Mouse (Mus musculus): ENCODE results near the gene Gtf2ird2. TPM values are rescaled to one million over a fixed set of nuclear protein-coding genes. Genes with fewer than 3 reads are reported as not detected.
A peak's percentile ranks its signal among the peaks of the same experiment; 100 is the strongest.

Gene Gtf2ird2
- polyA plus RNA-seq, 1 experiment = not detected

DNA sequence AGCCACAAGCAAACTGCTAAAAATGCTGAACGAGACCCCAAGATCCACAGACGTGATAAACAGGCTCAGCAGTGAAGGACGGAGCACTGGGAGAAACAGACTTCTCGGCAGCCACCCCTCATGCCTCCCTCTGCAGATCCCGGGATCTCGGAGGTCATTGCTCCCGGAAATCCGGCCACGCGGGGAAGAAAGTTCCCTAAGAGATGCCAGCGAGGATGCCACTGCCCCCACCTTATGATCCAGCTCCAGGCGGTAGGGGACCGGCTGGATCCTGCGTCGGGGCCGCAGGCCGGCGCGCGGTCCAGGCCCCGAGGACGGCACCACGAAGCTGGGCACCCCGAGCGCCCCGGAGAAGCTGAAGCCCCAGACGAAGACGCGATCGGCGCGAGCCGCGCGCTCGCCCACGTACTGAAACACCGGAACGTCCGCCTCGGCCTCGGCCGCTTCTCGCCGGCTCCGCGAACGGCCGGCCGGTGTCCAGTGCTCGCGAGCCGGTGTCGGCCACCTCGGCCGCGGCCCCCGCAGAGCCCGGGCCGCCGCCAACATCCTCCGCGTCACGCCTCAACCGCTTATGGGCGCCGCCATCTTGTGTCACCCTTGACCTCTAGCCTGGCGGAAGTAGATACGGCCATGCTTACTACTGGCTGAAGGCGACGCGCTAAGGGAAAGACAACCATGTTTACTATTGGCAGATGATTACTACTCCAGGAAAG is 7.5 kb upstream of the Gtf2ird2 start, which contains the start of gene Rcc1l:
Gene Rcc1l, minus strand, starts transcription at position 606 of the 713 bp plus-strand sequence.
- Histone ChIP-seq H3K4me1 (ENCODE audit: control insufficient read depth, insufficient read depth, low read length) (peaks cover 7% of the 10 kb centered on the region), H3K27ac (ENCODE audit: insufficient read depth, low read depth, low read length) (peak within 1 kb of the TSS; percentile 38; the same call in 1 of the 2 replicates), H3K4me3 (ENCODE audit: insufficient read depth, low read depth, low read length) (peak within 1 kb of the TSS; percentile 90)
- WGBS = under 1% methylated on average over 72 of the region's 72 CpGs
- TF ChIP-seq CTCF (IDR thresholded peaks at IDR 0.05; ENCODE audit: insufficient read depth, low read depth, low read length) (no peak), POLR2A (IDR thresholded peaks at IDR 0.05; ENCODE audit: insufficient read depth, low read depth, low read length) (peak; percentile 53; the same call in 1 of the 2 replicates)

DNA sequence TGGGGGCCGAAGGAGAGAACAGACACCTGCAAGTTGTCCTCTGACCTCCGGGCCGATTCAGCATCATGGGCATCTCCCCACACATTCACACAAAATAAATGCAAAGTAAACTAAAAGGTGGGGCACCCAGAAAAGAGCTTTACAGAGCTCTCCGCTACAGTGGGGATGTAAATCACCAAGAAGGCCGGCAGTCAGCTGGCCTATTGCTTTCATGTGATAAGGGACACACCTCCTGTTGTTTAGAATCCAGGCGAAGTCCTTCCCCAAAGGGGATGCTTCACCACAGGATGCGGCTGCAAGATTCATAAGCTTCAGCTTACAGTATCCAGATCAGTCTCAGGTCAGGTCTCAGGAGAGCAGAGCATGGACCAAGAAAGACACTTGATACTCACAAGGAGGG is 5.3 kb upstream of the Gtf2ird2 start:
- H3K4me1 ChIP-seq (ENCODE audit: control insufficient read depth, insufficient read depth, low read length) = peaks cover 12% of the 10 kb centered on the region
- H3K4me3 ChIP-seq (ENCODE audit: insufficient read depth, low read depth, low read length) = no peak overlapping the region
- H3K27ac ChIP-seq (ENCODE audit: insufficient read depth, low read depth, low read length) = no peak overlapping the region
- WGBS = 87% methylated on average over 7 of the region's 7 CpGs
- TF ChIP-seq POLR2A (IDR thresholded peaks at IDR 0.05; ENCODE audit: insufficient read depth, low read depth, low read length) (no peak), CTCF (IDR thresholded peaks at IDR 0.05; ENCODE audit: insufficient read depth, low read depth, low read length) (no peak)

DNA sequence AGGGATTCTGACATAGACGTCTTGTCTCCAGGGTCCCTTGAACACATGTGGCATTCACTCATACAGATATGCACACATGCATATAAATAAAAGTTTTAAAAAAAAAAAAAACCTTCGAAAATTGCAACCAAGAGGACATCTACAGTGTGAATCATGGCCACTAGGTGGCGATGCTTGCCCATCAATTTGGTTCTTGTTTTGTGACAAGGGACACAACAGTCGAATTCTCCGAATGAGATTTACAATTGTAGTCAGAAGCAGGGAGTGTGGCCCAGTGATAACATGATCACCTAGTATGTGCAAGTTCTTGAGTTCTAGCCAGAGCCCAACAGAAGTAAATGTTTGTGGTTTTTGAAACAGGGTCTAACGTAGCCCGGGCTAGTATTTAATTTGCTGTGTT is 3.9 kb upstream of the Gtf2ird2 start:
- 19% methylated on average over 7 of the region's 7 CpGs for WGBS
- no peak for TF ChIP-seq CTCF (IDR thresholded peaks at IDR 0.05; ENCODE audit: insufficient read depth, low read depth, low read length)
- TF ChIP-seq POLR2A (IDR thresholded peaks at IDR 0.05; ENCODE audit: insufficient read depth, low read depth, low read length) = no peak
- Histone ChIP-seq H3K4me3 (ENCODE audit: insufficient read depth, low read depth, low read length) (no peak overlapping the region), H3K27ac (ENCODE audit: insufficient read depth, low read depth, low read length) (no peak overlapping the region), H3K4me1 (ENCODE audit: control insufficient read depth, insufficient read depth, low read length) (peaks cover 15% of the 10 kb centered on the region)

DNA sequence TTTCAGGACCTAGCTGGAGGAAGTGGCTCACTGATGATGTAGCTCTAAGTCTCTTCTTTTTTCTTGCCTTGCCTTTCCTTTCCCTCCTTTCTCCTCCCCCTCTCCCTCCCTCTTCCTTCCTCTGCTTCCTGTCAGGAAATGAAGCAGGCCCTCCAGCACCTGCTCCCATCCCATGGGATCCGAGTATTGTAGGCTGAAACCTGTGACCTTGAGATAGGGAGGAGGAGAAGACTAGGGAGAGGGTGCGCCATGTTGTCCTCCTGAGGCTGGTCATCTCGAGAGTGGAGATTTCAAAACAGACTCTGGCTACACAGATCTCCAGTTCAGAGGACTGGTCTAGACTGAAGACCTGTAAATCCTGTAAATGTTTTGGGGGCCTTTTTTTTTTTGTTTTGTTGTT is 1.6 kb upstream of the Gtf2ird2 start:
- no peak for TF ChIP-seq POLR2A (IDR thresholded peaks at IDR 0.05; ENCODE audit: insufficient read depth, low read depth, low read length)
- TF ChIP-seq CTCF (IDR thresholded peaks at IDR 0.05; ENCODE audit: insufficient read depth, low read depth, low read length) = no peak
- Histone ChIP-seq H3K4me3 (ENCODE audit: insufficient read depth, low read depth, low read length) (no peak overlapping the region), H3K4me1 (ENCODE audit: control insufficient read depth, insufficient read depth, low read length) (peaks cover 16% of the 10 kb centered on the region), H3K27ac (ENCODE audit: insufficient read depth, low read depth, low read length) (no peak overlapping the region)
- WGBS = 64% methylated on average over 3 of the region's 3 CpGs

DNA sequence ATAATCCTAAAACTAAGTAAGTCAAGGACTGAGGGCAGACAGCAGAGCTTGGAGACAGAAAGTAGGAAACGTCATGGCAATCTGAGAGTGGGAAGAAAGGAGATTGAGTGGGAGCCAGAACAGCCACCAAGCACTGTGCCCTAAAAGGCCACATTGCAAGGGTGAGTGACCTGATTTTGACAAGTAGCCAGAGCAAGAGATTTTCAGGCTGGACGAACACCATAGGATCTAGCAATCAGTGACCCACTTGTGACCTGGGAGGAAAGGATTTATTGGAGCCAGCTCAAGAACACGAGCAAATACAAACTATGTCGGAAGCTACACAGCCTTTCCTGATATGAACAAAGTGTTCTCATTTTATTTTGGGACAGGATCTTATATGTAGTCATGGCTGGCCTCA is 1.1 kb upstream of the Gtf2ird2 start:
- H3K27ac ChIP-seq (ENCODE audit: insufficient read depth, low read depth, low read length) = peak overlapping the region; percentile 36; the same call in 1 of the 2 replicates
- TF ChIP-seq POLR2A (IDR thresholded peaks at IDR 0.05; ENCODE audit: insufficient read depth, low read depth, low read length) = no peak
- no peak for TF ChIP-seq CTCF (IDR thresholded peaks at IDR 0.05; ENCODE audit: insufficient read depth, low read depth, low read length)
- H3K4me1 ChIP-seq (ENCODE audit: control insufficient read depth, insufficient read depth, low read length) = peaks cover 16% of the 10 kb centered on the region
- no peak overlapping the region for H3K4me3 ChIP-seq (ENCODE audit: insufficient read depth, low read depth, low read length)
- WGBS = 41% methylated on average over 4 of the region's 4 CpGs

DNA sequence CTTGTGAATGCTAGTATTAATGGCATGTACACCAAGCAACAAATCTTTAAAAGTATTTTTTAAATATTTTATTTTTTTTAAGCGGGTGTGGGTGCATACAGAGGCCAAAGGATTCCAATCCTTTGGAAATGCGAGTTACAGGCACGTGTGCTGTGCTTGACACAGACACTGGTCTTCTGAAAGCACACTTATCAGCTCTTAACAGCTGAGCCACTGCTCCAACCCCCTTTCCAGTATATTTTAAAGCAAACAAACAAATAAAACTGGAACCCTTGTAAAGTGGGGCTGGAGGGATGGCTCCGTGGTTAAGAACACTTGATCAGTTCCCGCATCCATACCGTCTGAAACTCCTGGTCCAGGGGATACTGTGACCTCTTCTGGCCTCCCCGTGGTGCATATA is 657 bp upstream of the Gtf2ird2 start:
- peak overlapping the region; percentile 80 for H3K27ac ChIP-seq (ENCODE audit: insufficient read depth, low read depth, low read length)

DNA sequence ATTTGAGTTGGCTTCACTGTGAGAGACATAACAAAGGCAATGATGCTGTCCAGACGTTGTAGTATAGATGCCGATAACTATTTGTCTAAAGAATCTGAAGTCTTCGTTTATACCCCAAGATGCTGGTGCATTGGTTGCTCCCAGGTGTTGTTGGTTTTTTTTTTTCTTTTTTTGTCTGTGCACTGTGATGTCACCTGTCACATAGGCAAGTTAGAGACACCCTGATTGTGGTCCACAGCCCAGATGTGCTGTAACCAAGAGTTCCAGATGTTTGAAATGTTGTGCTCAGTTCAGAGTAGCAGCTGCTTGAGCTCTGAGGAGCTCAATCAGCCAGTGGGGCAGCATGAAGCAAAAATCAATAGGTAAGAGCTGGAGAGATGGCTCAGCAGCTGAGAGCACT is 2.2 kb downstream of the Gtf2ird2 start:
- WGBS = 72% methylated on average over 3 of the region's 3 CpGs
- Histone ChIP-seq H3K4me3 (ENCODE audit: insufficient read depth, low read depth, low read length) (no peak overlapping the region), H3K4me1 (ENCODE audit: control insufficient read depth, insufficient read depth, low read length) (peaks cover 26% of the 10 kb centered on the region), H3K27ac (ENCODE audit: insufficient read depth, low read depth, low read length) (peak overlapping the region; percentile 82; the same call in 1 of the 2 replicates)
- TF ChIP-seq POLR2A (IDR thresholded peaks at IDR 0.05; ENCODE audit: insufficient read depth, low read depth, low read length) = no peak
- no peak for TF ChIP-seq CTCF (IDR thresholded peaks at IDR 0.05; ENCODE audit: insufficient read depth, low read depth, low read length)

More for the DNA sequence above, 657 bp upstream of the Gtf2ird2 start:
- Histone ChIP-seq H3K4me3 (ENCODE audit: insufficient read depth, low read depth, low read length) (peak overlapping the region; percentile 75), H3K4me1 (ENCODE audit: control insufficient read depth, insufficient read depth, low read length) (peaks cover 19% of the 10 kb centered on the region)
- WGBS = 45% methylated on average over 7 of the region's 7 CpGs
- TF ChIP-seq POLR2A (IDR thresholded peaks at IDR 0.05; ENCODE audit: insufficient read depth, low read depth, low read length) = no peak
- TF ChIP-seq CTCF (IDR thresholded peaks at IDR 0.05; ENCODE audit: insufficient read depth, low read depth, low read length) = no peak

DNA sequence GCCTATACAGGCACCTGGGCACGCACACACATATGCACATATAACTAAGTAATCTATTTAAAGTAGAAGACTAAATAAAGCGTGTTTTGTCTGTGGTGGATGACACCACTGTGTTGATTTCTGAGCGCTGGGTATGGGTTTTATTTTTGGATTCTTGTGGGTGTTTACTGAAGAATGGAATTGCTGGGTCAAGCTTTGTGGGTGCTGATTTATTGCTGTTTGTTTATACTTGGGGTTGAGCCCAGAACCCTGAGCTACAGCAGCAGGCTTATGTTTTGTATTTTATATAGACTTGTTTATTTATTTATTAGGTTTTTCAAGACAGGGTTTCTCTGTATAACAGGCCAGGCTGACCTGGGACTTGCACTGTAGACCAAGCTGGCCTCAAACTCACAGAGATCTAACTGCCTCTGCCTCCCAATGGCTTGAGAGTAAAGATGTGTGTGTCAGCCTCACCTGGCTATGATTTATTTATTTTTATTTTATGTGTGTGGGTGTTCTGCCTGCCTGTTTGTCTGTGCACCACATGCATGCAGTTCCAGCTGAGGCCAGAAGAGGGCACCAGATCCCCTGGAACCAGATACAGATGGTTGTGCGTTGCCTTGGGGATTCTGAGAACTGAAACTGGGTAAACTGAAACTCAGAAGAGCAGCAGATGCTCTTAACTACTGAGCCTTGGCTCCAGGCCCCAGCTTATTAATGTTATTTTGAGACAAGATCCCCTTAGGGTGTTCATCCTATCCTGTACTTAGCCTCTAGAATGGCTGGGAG is 3.3 kb downstream of the Gtf2ird2 start:
- no peak for TF ChIP-seq POLR2A (IDR thresholded peaks at IDR 0.05; ENCODE audit: insufficient read depth, low read depth, low read length)
- peak; percentile 78 for TF ChIP-seq CTCF (IDR thresholded peaks at IDR 0.05; ENCODE audit: insufficient read depth, low read depth, low read length)
- Histone ChIP-seq H3K27ac (ENCODE audit: insufficient read depth, low read depth, low read length) (peak overlapping the region; percentile 82), H3K4me3 (ENCODE audit: insufficient read depth, low read depth, low read length) (no peak overlapping the region), H3K4me1 (ENCODE audit: control insufficient read depth, insufficient read depth, low read length) (peaks cover 25% of the 10 kb centered on the region)
- 41% methylated on average over 4 of the region's 4 CpGs for WGBS

DNA sequence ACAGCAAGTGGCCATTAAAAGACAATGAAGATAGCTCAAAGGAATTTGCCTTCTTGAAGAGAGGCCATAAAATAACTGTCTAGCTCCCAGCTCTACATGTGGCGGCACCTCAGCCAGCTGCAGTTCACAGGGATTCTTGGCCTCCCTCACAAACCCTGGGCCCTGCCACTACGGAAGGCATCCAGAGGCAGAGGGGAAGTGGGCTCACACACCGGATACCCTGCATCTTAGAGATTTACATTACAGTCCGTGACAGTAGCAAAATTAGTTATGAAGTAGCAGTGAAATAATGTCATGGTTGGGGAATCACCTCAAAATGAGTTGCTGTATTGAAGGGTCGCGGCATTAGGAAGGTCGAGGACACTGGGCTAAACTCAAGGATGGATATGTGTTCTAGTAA is 4.8 kb downstream of the Gtf2ird2 start:
- no peak overlapping the region for H3K4me3 ChIP-seq (ENCODE audit: insufficient read depth, low read depth, low read length)
- TF ChIP-seq CTCF (IDR thresholded peaks at IDR 0.05; ENCODE audit: insufficient read depth, low read depth, low read length) = no peak
- TF ChIP-seq POLR2A (IDR thresholded peaks at IDR 0.05; ENCODE audit: insufficient read depth, low read depth, low read length) = no peak
- peak overlapping the region; percentile 41 for H3K27ac ChIP-seq (ENCODE audit: insufficient read depth, low read depth, low read length)
- peaks cover 21% of the 10 kb centered on the region for H3K4me1 ChIP-seq (ENCODE audit: control insufficient read depth, insufficient read depth, low read length)
- WGBS = 88% methylated on average over 7 of the region's 7 CpGs

Measured in olfactory bulb, adult 2 months (tissue).